Mouse (Mus musculus): Measurements from ENCODE around the gene Hspd1.

The Hspd1 gene

GRCm38 (mm10) chr1:55042246-55042645, 45.8 kb downstream of the Hspd1 start:
- no peak for DNase-seq (ENCODE audit: low read depth, low spot score)

- DNase-seq (ENCODE audit: low read depth, low spot score) = no peak
These were observed 46.4 kb downstream of the Hspd1 start for GRCm38 (mm10) chr1:55041691-55042090.

- DNase-seq (ENCODE audit: low read depth, low spot score) = no peak
These were observed 48.1 kb downstream of the Hspd1 start for GRCm38 (mm10) chr1:55039944-55040343.

- DNase-seq (ENCODE audit: low read depth, low spot score) = no peak
These were observed 56.8 kb downstream of the Hspd1 start for GRCm38 (mm10) chr1:55031026-55031779.

- DNase-seq (ENCODE audit: low read depth, low spot score) = no peak
These were observed 58.6 kb downstream of the Hspd1 start for GRCm38 (mm10) chr1:55029446-55029845.

- DNase-seq (ENCODE audit: low read depth, low spot score) = no peak
These were observed 59.4 kb downstream of the Hspd1 start for GRCm38 (mm10) chr1:55028512-55029249.

GRCm38 (mm10) chr1:55027966-55028365, 60.1 kb downstream of the Hspd1 start:
- no peak for DNase-seq (ENCODE audit: low read depth, low spot score)
